Mouse (Mus musculus): ENCODE results near the gene Klk7. TPM values are rescaled to one million over a fixed set of nuclear protein-coding genes. Genes with fewer than 3 reads are reported as not detected.

Gene Klk7
- 0.05 and 0.08 TPM in 2 replicates for polyA plus RNA-seq (2012; rRNA removed)

- DNase-seq (ENCODE audit: low read depth) = no peak
- TF ChIP-seq CTCF (IDR thresholded peaks at IDR 0.05; ENCODE audit: borderline replicate concordance, extremely low read depth, insufficient read depth, insufficient read length) (no peak), POLR2A (IDR thresholded peaks at IDR 0.05; ENCODE audit: borderline replicate concordance, extremely low read depth, insufficient read depth, insufficient read length, poor library complexity, severe bottlenecking) (no peak)
Observed at GRCm38 (mm10) chr7:43810994-43811393, at the start of gene Klk7. Klk7 (plus strand) TSS chr7:43811294.

GRCm38 (mm10) chr7:43766484-43766883 lies 44.6 kb upstream of the Klk7 start:
- TF ChIP-seq POLR2A (IDR thresholded peaks at IDR 0.05; ENCODE audit: borderline replicate concordance, extremely low read depth, insufficient read depth, insufficient read length, poor library complexity, severe bottlenecking) (no peak), CTCF (IDR thresholded peaks at IDR 0.05; ENCODE audit: borderline replicate concordance, extremely low read depth, insufficient read depth, insufficient read length) (no peak)
- peak; percentile 15 for DNase-seq (ENCODE audit: low read depth)

GRCm38 (mm10) chr7:43768597-43768996 lies 42.5 kb upstream of the Klk7 start, which contains the start of gene Klk12:
Klk12 (plus strand) TSS chr7:43768897.
- TF ChIP-seq POLR2A (IDR thresholded peaks at IDR 0.05; ENCODE audit: borderline replicate concordance, extremely low read depth, insufficient read depth, insufficient read length, poor library complexity, severe bottlenecking) (no peak), CTCF (IDR thresholded peaks at IDR 0.05; ENCODE audit: borderline replicate concordance, extremely low read depth, insufficient read depth, insufficient read length) (no peak)
- DNase-seq (ENCODE audit: low read depth) = no peak

GRCm38 (mm10) chr7:43769636-43770035 lies 41.5 kb upstream of the Klk7 start:
- TF ChIP-seq CTCF (IDR thresholded peaks at IDR 0.05; ENCODE audit: borderline replicate concordance, extremely low read depth, insufficient read depth, insufficient read length) (no peak), POLR2A (IDR thresholded peaks at IDR 0.05; ENCODE audit: borderline replicate concordance, extremely low read depth, insufficient read depth, insufficient read length, poor library complexity, severe bottlenecking) (no peak)
- DNase-seq (ENCODE audit: low read depth) = no peak

GRCm38 (mm10) chr7:43770701-43771100 lies 40.4 kb upstream of the Klk7 start:
- no peak for DNase-seq (ENCODE audit: low read depth)
- TF ChIP-seq POLR2A (IDR thresholded peaks at IDR 0.05; ENCODE audit: borderline replicate concordance, extremely low read depth, insufficient read depth, insufficient read length, poor library complexity, severe bottlenecking) = no peak
- no peak for TF ChIP-seq CTCF (IDR thresholded peaks at IDR 0.05; ENCODE audit: borderline replicate concordance, extremely low read depth, insufficient read depth, insufficient read length)

DNA sequence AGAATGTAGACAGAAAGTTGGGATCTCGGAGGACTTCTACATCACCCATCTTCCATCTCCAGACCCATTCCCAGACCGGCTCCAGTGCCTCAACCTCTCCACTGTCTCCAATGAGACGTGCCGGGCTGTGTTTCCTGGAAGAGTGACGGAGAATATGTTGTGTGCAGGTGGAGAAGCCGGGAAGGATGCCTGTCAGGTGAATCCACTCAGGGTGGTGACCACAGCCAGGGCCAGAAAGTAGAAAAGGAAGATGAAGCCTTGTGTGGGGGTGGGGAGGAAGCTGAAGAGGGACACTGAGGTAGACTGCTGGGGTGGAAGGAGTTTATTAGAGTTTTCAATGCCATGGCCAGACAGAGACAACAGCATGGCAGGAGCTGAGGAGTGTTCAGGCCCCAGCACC lies 39.2 kb upstream of the Klk7 start:
- DNase-seq (ENCODE audit: low read depth) = no peak
- TF ChIP-seq CTCF (IDR thresholded peaks at IDR 0.05; ENCODE audit: borderline replicate concordance, extremely low read depth, insufficient read depth, insufficient read length) = no peak

- DNase-seq (ENCODE audit: low read depth) = no peak
- TF ChIP-seq CTCF (IDR thresholded peaks at IDR 0.05; ENCODE audit: borderline replicate concordance, extremely low read depth, insufficient read depth, insufficient read length) = no peak
- TF ChIP-seq POLR2A (IDR thresholded peaks at IDR 0.05; ENCODE audit: borderline replicate concordance, extremely low read depth, insufficient read depth, insufficient read length, poor library complexity, severe bottlenecking) = no peak
Observed at GRCm38 (mm10) chr7:43772901-43773300, 38.2 kb upstream of the Klk7 start.

DNA sequence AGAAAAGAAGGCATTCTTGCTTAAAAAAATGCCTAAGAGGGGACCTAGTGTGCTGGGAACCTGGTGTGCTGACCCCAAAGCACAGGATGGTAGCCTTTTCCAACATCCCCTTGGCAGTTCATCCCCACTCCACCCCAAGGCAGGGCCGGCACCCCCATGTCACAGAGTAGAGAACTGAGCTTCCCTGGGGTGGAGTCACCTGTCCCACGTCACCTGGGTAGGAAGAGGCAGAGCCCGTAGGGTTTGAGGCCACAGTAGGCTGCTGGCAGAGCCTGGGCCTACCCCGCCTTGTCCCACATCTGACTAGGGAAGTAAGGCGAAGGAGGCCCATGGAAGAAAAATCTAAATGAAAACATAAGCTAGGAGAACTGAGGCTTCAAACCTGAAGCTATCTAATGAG lies 36.7 kb upstream of the Klk7 start, which contains the start of gene Klk11:
Klk11 (plus strand) TSS at position 241 of the 400 bp plus-strand sequence.
- DNase-seq (ENCODE audit: low read depth) = no peak
- TF ChIP-seq CTCF (IDR thresholded peaks at IDR 0.05; ENCODE audit: borderline replicate concordance, extremely low read depth, insufficient read depth, insufficient read length) (no peak), POLR2A (IDR thresholded peaks at IDR 0.05; ENCODE audit: borderline replicate concordance, extremely low read depth, insufficient read depth, insufficient read length, poor library complexity, severe bottlenecking) (no peak)

- DNase-seq (ENCODE audit: low read depth) = no peak
- no peak for TF ChIP-seq POLR2A (IDR thresholded peaks at IDR 0.05; ENCODE audit: borderline replicate concordance, extremely low read depth, insufficient read depth, insufficient read length, poor library complexity, severe bottlenecking)
- no peak for TF ChIP-seq CTCF (IDR thresholded peaks at IDR 0.05; ENCODE audit: borderline replicate concordance, extremely low read depth, insufficient read depth, insufficient read length)
Observed at GRCm38 (mm10) chr7:43774802-43775201, 36.3 kb upstream of the Klk7 start.

GRCm38 (mm10) chr7:43775311-43776057 lies 35.6 kb upstream of the Klk7 start:
- no peak for TF ChIP-seq CTCF (IDR thresholded peaks at IDR 0.05; ENCODE audit: borderline replicate concordance, extremely low read depth, insufficient read depth, insufficient read length)
- no peak for TF ChIP-seq POLR2A (IDR thresholded peaks at IDR 0.05; ENCODE audit: borderline replicate concordance, extremely low read depth, insufficient read depth, insufficient read length, poor library complexity, severe bottlenecking)
- no peak for DNase-seq (ENCODE audit: low read depth)

- no peak for TF ChIP-seq CTCF (IDR thresholded peaks at IDR 0.05; ENCODE audit: borderline replicate concordance, extremely low read depth, insufficient read depth, insufficient read length)
- no peak for TF ChIP-seq POLR2A (IDR thresholded peaks at IDR 0.05; ENCODE audit: borderline replicate concordance, extremely low read depth, insufficient read depth, insufficient read length, poor library complexity, severe bottlenecking)
- no peak for DNase-seq (ENCODE audit: low read depth)
Observed at GRCm38 (mm10) chr7:43776506-43776905, 34.6 kb upstream of the Klk7 start.

GRCm38 (mm10) chr7:43777423-43777822 lies 33.7 kb upstream of the Klk7 start:
- TF ChIP-seq POLR2A (IDR thresholded peaks at IDR 0.05; ENCODE audit: borderline replicate concordance, extremely low read depth, insufficient read depth, insufficient read length, poor library complexity, severe bottlenecking) (no peak), CTCF (IDR thresholded peaks at IDR 0.05; ENCODE audit: borderline replicate concordance, extremely low read depth, insufficient read depth, insufficient read length) (no peak)
- no peak for DNase-seq (ENCODE audit: low read depth)
